Mouse (Mus musculus) adrenal gland, postnatal 4 days (tissue): ENCODE measurements at regions not wholly inside any gene's neighbourhood (a gene's known extent, or its start where the extent isn't known, plus 50 kb on each side); places are given as distances from the start of the nearest gene placed in this dataset.

Source experiments
- DNase-seq, 2 experiments: peaks; one replicate each; pipeline ENCODE4 v3.0.0; 2021 to 2022; ENCODE audit warnings: low spot score in 2 of 2, mixed read lengths in 2 of 2

GRCm38 (mm10) chr10:109486917-109487604 lies 476.3 kb upstream of the Syt1 start:
- DNase-seq = no peak

DNA sequence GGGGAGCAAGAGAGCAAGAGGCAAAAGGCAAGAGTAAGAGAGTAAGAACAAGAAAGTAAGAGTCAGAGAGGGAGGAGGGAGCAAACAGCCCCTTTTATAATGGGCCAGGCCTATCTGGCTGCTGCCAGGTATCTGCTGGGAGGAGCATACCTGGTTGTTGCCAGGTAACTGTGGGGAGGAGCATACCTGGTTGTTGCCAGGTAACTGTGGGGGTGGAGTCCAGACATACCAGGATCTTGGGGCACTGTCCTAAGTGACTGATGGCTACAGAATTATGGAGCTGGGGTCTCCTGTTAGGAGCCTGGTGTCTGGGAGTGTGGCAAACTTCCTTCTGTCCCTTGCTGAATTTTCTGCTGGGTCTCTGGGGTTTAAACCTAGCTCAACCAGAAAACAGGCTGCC lies 469.8 kb upstream of the Syt1 start:
- DNase-seq = no peak

- no peak for DNase-seq
Observed at GRCm38 (mm10) chr10:109479941-109480340, 469.2 kb upstream of the Syt1 start.

- no peak for DNase-seq
Observed at GRCm38 (mm10) chr10:109466516-109466915, 455.7 kb upstream of the Syt1 start.

DNA sequence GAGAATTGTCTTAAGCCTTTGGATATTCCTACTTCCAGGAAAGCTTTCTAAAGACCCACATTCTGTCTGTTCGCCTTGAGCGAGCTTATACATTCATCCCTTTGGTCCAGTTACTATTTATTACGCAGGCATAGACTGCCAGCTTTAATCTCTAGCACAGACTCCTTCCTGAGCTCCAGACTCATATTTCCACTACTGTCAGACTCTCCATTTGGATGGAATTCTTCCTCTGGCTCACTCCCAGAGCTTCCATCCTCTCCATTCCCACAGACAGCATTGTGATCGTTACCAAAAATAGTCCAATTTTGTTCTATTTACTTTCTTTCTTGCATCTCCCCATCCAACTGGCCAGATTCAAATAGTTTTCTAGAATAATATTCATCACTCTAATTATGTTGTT lies 420.3 kb upstream of the Syt1 start:
- DNase-seq = no peak

GRCm38 (mm10) chr10:109427878-109428277 lies 417.1 kb upstream of the Syt1 start:
- DNase-seq = no peak

DNA sequence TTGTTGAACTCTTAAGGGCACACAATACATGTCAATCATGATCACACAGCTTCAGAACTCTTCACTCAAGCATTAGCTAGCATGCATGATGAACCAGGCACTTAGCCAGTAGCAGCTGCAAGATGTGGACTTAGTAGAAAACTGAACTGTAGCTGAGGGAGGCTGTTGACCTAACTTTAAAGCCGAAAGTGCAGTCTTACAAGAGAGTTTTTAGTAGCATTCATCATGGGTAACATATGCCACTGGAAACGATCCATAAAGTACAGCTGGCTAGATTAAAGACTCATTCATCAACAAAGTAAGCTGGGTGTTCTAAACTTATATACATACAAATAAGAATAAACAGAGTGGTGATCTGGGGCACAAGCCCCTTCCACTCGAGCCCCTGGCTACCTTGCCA lies 396.2 kb upstream of the Syt1 start:
- no peak for DNase-seq

- DNase-seq = no peak
Observed at GRCm38 (mm10) chr10:109405116-109405685, 394.4 kb upstream of the Syt1 start.

DNA sequence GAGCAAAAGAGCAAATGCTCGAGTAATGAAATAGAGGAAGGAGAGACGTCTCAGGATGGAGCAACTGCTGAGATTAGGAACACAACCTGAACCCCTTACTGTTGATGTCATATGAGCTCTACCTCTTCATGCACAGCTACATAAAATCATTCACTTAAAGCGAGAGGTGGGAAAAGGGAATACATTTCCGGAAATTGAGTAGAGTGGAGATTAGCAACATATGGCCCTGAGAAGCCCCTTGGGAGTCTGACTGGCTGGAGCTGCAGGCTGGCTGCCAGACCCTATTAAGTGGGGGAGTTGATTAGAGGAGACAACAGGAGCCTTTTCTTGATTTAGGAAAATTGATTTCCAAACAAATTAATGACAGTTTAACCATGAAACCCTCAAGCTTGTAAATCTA lies 373.0 kb upstream of the Syt1 start:
- DNase-seq = no peak

GRCm38 (mm10) chr10:109378846-109379245 lies 368.1 kb upstream of the Syt1 start:
- DNase-seq = no peak

DNA sequence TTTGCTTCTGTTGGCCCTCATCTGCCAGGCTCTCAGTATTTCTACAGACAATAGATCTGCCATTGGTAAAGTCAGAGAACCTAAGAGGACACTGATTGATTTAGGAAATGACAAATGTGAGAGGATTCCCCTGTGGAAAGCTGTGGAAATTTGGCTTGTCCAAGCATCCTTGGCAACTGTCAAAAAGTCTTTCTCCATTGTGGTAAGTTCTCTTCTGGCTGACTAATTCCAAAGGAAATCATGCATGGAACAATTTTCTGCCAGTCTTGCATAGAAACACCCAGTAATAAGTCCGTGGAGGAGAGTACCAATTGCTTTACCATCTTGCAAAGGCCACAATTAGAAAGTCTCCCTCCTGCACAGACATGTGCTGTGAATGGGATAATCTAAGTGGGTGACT lies 349.4 kb upstream of the Syt1 start:
- no peak for DNase-seq

- no peak for DNase-seq
Observed at GRCm38 (mm10) chr10:109358812-109359211, 348.0 kb upstream of the Syt1 start.

- no peak for DNase-seq
Observed at GRCm38 (mm10) chr10:109332846-109333386, 322.1 kb upstream of the Syt1 start.

GRCm38 (mm10) chr10:109309286-109309685 lies 298.5 kb upstream of the Syt1 start:
- no peak for DNase-seq

DNA sequence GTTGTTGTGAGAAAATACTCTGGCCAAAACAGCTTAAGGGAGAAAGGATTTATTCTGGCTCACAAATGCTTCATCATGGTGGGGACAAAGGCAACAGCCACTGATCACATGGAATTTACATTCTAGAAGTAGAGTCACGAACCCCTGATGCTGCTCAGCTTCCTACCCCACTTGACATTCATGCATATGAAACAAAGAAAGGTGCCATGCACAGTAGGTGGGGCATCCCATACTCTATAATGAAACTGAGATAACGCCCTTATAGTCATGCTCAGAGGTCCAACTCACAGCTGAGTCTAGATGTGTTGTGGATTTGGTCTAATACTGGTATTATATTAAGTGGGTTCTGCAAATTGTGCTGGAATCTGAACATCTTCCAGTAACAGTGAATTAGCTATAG lies 289.4 kb upstream of the Syt1 start:
- DNase-seq = no peak

- no peak for DNase-seq
Observed at GRCm38 (mm10) chr10:109299785-109300184, 289.0 kb upstream of the Syt1 start.

DNA sequence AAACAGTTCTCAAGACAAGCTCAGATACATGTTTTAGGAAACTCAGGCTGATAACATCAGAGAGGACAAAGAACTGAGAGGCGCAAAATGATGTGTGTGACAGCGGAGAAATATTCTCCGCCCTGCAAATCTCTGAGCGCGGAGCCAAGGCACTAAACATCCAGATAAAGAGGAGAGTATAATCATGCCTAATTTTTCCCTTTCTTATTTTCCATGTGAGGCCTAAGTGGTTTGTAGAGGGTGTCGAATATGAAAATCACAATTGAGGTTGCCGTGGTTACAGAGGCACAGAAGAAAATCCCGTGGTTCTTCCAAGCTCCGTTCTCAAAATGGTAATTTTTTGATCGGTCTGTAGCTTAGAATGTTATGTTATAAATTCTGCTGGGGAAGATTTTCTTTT lies 272.6 kb upstream of the Syt1 start:
- DNase-seq = no peak

DNA sequence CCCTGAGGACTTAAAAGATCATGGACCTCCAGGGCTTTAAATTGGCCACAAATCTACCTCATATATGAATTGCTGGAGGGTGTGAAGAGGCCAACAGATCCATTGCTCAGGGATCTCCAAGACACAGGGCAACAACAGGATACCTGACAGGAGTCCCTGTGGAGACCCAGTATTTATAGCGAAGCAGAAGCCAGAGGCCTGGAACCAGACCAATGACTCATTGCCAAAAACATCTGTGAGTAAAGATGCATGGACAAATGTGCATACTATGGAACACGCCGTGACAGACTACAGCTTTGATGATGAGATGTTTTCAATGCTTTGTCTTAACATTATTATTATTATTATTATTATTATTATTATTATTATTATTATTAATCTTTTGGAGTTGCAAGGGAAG lies 239.0 kb upstream of the Syt1 start:
- DNase-seq = no peak

DNA sequence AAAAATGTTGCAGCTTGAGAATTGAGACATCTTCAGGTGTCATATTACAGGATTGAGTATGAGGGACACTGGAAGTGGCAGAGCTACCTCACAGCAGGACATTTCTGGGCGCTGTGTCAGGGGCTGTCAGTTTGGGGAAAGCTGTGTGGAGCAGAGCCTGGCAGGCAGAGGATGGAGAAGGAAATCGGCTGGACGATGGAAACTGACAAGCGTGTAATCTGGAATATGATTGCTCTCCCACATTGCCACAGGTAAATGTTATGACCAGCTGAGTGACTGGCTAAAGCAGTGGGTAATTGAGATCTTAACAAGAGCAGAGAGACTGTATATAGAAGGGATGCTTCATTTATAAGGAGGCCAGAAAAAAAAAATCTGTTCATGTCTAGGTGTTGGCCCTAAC lies 235.5 kb upstream of the Syt1 start:
- no peak for DNase-seq

- DNase-seq = no peak
Observed at GRCm38 (mm10) chr10:109237026-109237425, 226.2 kb upstream of the Syt1 start.

- no peak for DNase-seq
Observed at GRCm38 (mm10) chr10:109226989-109227388, 216.2 kb upstream of the Syt1 start.

GRCm38 (mm10) chr10:109188761-109189503 lies 178.2 kb upstream of the Syt1 start:
- DNase-seq = no peak
